Mouse (Mus musculus) hindbrain, embryonic 13.5 days (tissue): Measurements from ENCODE around the gene Rarb. TPM values are rescaled to one million over a fixed set of nuclear protein-coding genes. Genes with fewer than 3 reads are reported as not detected.

Experiments used
- ATAC-seq: fragments of 200-750 bp; cut with Nextera tagmentation; 2 replicates; pipeline ENCODE4 v1.8.0; 2017; ENCODE audit warnings: moderate TSS enrichment; ENCODE audit not compliant: low FRiP score
- H3K27ac ChIP-seq: fragments of 300-500 bp; sonication (generic); 2 replicates; pipeline ENCODE4 v1.5.1; 2015; ENCODE audit warnings: inconsistent platforms, mild to moderate bottlenecking, moderate library complexity
- H3K27me3 ChIP-seq: fragments of 300-500 bp; sonication (generic); 2 replicates; pipeline ENCODE4 v1.6.1; 2015; ENCODE audit warnings: mild to moderate bottlenecking, inconsistent platforms
- H3K36me3 ChIP-seq: fragments of 300-500 bp; sonication (generic); 2 replicates; pipeline ENCODE4 v1.6.1; 2015; ENCODE audit warnings: mild to moderate bottlenecking, inconsistent platforms
- H3K4me1 ChIP-seq: fragments of 300-500 bp; sonication (generic); replicated peaks from 2 replicates; pipeline ENCODE4 v1.6.1; 2015; ENCODE audit warnings: inconsistent platforms
- H3K4me2 ChIP-seq: fragments of 300-500 bp; sonication (generic); 2 replicates; pipeline ENCODE4 v1.6.1; 2015; ENCODE audit warnings: inconsistent platforms, mild to moderate bottlenecking, moderate library complexity
- H3K4me3 ChIP-seq: fragments of 300-500 bp; sonication (generic); 2 replicates; pipeline ENCODE4 v1.5.1; 2015; ENCODE audit warnings: mild to moderate bottlenecking, inconsistent platforms
- H3K9ac ChIP-seq: fragments of 300-500 bp; sonication (generic); 2 replicates; pipeline ENCODE4 v1.6.1; 2015; ENCODE audit warnings: mild to moderate bottlenecking, inconsistent platforms
- H3K9me3 ChIP-seq: fragments of 300-500 bp; sonication (generic); 2 replicates; pipeline ENCODE4 v1.6.1; 2016; ENCODE audit warnings: inconsistent platforms
- WGBS: fragments of 180-500 bp; shearing (Covaris S2); methylation state at CpG from one replicate; pipeline ENCODE4 v1.1.7; 2015; 5-methylcytosine and 5-hydroxymethylcytosine counted together
- polyA plus RNA-seq: library from polyadenylated mRNA; unstranded; fragments of >200 nt; fragmentation: Nextera tagmentation; extraction: Ambion mirVana; gene quantifications from 2 replicates; pipeline ENCODE4 v1.2.1, GENCODE M21; 2015

Rarb gene
- polyA plus RNA-seq, 1 experiment from 2014 or later, result 24.2 TPM

DNA sequence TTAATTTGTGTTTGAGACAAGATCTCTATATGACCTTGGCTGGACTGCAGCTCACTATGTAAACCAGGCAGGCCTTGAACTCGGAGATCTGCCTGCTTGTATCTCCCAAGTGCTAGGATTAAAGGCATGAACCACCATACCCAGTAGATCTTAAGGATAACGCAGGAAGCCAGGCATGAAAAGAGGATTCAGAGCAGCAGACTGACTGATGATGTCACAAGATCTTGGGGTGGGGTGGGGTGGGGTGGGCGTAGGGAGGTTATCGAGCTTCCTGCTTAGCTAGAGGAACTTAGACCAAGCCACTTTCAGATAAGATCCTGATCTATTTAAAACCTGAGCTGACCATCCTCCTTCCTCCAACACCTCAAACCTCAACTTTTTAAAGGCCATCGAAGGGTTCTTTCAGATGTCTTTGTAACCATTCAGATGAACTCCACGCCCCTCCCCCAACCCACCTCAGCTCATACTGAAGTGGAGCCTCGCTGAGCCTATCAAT, 249.4 kb downstream of the Rarb start:
- Histone ChIP-seq H3K4me1 (peaks cover 49% of the 10 kb centered on the region), H3K27ac (no peak overlapping the region), H3K27me3 (peaks cover 16% of the 10 kb centered on the region), H3K36me3 (no peaks in the 10 kb centered on the region), H3K4me3 (no peak overlapping the region), H3K4me2 (no peak overlapping the region), H3K9ac (no peak overlapping the region), H3K9me3 (no peaks in the 10 kb centered on the region)
- ATAC-seq, result no peak
- WGBS, result 43% methylated on average over 7 of the region's 7 CpGs

DNA sequence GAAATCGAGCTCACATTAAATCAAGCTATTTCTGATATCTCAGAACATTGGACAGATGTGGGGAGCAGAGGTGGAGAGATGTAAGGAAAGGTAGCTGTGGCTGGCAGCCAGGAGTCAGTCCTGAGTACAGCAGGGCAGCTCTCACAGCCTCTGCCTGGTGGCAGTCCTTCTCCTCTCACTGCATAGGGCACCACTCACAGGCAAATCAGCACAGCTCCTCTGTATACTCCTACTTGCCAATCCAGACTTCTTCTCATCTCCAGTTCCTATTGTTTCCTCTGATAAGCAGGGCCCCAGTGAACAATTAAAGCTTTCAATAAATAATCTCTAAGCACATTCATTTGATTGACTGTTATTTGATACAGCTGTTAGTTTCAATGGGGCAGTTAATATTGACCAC, 252.0 kb downstream of the Rarb start:
- no peaks in the 10 kb centered on the region for H3K36me3 ChIP-seq
- no peaks in the 10 kb centered on the region for H3K9me3 ChIP-seq
- ATAC-seq, result no peak
- H3K27ac ChIP-seq, result peak overlapping the region; percentile 14; the same call in 1 of the 2 replicates
- H3K4me3 ChIP-seq, result no peak overlapping the region
- 89% methylated on average over 1 of the region's 1 CpGs for WGBS
- H3K27me3 ChIP-seq, result no peaks in the 10 kb centered on the region
- H3K4me2 ChIP-seq, result no peak overlapping the region
- no peak overlapping the region for H3K9ac ChIP-seq
- peaks cover 25% of the 10 kb centered on the region for H3K4me1 ChIP-seq

DNA sequence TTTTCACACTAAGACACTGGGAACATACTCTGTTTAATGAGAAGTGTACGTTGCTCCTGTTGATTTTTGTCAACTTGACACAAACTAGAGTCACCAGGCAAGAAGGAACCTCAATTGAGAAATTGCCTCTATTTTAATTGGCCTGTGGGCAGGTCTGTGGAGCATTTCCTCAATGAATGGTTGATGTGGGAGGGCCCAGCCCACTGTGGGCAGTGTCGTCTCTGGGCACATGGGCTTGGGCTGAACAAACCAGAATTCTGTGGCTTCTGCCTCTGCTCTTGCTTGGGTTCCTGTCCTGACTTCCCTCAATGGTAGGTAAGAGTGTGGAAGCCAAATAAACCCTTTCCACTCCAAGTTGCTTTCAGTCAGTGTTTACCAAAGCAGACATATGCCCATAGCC, 255.0 kb downstream of the Rarb start:
- no peaks in the 10 kb centered on the region for H3K9me3 ChIP-seq
- H3K27me3 ChIP-seq, result no peaks in the 10 kb centered on the region
- H3K36me3 ChIP-seq, result no peaks in the 10 kb centered on the region
- H3K9ac ChIP-seq, result no peak overlapping the region
- H3K4me2 ChIP-seq, result no peak overlapping the region
- ATAC-seq, result no peak
- H3K27ac ChIP-seq, result no peak overlapping the region
- 85% methylated on average over 2 of the region's 2 CpGs for WGBS
- H3K4me3 ChIP-seq, result no peak overlapping the region
- peaks cover 16% of the 10 kb centered on the region for H3K4me1 ChIP-seq

DNA sequence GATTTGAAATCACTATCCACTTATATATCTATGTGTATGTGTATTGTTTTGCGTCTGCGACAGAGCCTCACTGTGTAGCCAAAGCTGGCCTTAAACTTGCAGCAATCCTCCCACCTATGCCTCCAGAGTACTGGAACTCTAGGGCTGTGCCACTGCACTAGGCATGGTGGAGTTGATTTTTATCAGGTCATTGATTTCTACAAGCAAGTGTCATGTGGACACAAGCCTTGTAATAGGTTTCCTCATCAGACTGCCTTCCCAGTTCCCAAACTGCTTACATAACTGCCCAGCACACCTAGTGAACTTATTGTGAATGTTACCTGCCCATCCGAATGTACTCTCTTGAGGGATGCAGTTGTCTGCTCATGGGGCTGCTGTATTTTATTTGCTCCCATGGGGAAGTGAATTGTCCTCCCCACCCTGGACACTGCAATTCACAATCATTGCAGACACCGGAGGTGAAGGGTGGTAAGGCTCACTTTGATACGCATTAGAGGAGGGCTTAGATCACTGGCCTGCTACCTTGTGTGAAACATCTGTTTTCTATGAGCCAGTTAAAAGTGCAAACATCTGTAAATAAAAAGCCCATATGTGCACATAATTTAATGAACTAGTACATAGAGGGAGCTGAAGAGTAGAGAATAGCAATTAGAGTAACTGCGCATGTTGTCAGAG, 257.3 kb downstream of the Rarb start:
- Histone ChIP-seq H3K4me1 (peaks cover 2% of the 10 kb centered on the region), H3K9ac (no peak overlapping the region), H3K4me2 (no peak overlapping the region), H3K4me3 (no peak overlapping the region), H3K27ac (no peak overlapping the region), H3K9me3 (no peaks in the 10 kb centered on the region), H3K27me3 (no peaks in the 10 kb centered on the region), H3K36me3 (no peaks in the 10 kb centered on the region)
- ATAC-seq, result no peak
- 84% methylated on average over 6 of the region's 6 CpGs for WGBS

DNA sequence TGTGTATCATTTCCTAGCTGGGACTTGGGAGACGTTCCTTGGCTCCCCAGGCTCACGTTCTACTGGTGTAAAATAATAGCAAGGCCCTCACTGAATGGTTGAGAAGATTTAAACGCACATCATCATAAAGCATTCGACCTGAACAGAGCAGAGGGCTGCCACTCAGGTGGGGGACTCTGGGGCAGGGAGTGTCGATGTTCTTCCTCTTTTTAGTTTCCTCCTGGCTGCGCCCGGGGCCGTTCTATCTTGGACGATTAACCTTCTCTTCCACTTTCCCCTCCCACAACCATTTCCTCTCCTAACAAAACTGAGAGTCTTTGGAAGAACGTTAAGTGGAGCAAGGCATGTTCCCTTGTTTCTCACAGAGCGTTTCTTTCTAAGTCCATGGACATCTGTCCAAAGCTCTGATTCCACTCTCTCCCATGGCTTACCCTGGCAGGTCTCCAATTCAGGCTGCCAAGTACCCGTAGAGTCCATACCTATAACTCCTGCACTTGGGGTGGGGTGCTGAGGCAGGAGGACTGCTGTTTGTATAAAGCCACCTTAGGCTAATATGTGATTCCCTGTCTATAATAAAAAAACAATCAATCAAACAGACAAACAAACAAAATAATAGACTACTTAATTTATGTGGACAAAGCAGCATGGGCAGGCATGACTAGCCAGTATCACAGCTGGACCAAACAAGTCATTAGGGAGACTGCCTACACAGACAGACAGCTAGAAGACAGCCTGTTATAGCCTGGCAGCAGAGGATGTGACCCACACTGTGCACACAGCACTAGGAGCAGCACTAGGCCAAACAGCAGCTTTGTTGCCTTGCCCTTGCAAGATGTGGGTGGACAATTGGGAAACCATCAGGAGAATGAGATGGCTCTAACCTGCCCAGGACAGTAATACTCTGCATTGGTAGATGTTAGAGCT, 259.4 kb downstream of the Rarb start:
- 75% methylated on average over 12 of the region's 12 CpGs for WGBS
- ATAC-seq, result no peak
- no peak overlapping the region for H3K4me2 ChIP-seq

DNA sequence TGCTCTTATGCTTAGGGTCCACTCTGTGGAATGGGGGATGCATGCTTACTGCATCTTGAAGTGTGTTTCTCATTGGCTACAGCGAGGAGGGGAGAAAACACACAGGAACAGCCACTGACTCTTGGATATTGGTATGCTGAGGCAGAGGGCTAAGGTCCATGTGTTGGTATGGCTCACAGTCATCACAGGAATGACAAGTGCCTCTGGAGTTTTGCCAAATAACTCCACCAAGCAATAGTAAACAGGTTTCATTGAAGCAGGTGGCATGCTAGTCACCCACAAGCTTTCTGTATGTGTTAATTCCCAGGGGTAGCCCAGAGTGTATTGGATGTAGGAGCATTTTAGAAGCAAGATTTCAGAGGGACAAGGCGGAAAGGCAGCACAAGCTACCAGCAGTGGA, 260.9 kb downstream of the Rarb start:
- ATAC-seq, result no peak
- H3K27ac ChIP-seq, result no peak overlapping the region
- H3K27me3 ChIP-seq, result no peaks in the 10 kb centered on the region
- H3K36me3 ChIP-seq, result no peaks in the 10 kb centered on the region
- H3K4me1 ChIP-seq, result peaks cover 15% of the 10 kb centered on the region
- WGBS, result 99% methylated on average over 2 of the region's 2 CpGs
- no peak overlapping the region for H3K9ac ChIP-seq
- no peaks in the 10 kb centered on the region for H3K9me3 ChIP-seq
- no peak overlapping the region for H3K4me3 ChIP-seq
- no peak overlapping the region for H3K4me2 ChIP-seq

More for the DNA sequence above, 259.4 kb downstream of the Rarb start:
- peaks cover 8% of the 10 kb centered on the region for H3K4me1 ChIP-seq
- H3K9ac ChIP-seq, result no peak overlapping the region
- no peaks in the 10 kb centered on the region for H3K36me3 ChIP-seq
- H3K4me3 ChIP-seq, result no peak overlapping the region
- no peak overlapping the region for H3K27ac ChIP-seq
- H3K27me3 ChIP-seq, result no peaks in the 10 kb centered on the region
- H3K9me3 ChIP-seq, result no peaks in the 10 kb centered on the region

DNA sequence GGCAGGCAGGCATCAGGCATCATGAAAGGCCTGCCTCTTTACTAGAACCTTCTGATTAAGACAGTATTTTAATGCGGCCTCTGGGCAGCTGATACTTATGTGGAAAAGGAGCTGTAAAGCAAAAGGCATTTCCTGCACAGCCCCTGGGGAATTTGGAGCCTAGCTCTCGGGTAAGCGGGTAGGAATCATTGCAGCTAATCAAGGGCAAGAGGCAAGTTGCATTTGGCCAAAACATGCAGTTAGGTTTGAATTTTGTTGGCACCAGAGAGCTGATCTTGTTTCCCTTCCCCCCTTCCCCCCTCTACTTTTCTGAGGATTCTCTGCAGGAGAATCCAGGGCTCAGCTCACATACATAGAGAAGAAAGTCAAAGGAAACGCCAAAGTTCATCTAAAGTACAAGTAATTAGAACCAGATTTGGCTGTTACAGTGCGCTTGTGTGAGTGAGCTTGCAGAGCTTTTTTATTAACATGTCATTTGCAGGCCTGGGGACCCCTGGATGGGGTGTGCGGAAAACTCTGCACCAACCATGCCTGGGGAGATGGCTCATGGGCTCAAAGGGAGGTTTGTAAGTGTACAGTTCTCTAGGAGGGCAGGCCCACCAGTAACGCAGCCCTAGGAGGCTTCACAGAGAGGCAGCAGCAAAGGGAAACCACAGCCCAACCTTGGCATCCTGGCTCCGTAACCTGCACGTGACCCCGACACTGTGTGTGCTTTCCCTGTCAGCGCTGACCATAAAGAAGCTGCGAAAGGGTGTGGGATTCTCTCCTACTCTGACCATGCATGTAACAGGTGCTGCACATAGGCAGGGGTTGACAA, 264.1 kb downstream of the Rarb start:
- WGBS, result 59% methylated on average over 12 of the region's 12 CpGs
- Histone ChIP-seq H3K36me3 (no peaks in the 10 kb centered on the region), H3K9me3 (no peaks in the 10 kb centered on the region), H3K27me3 (no peaks in the 10 kb centered on the region), H3K9ac (no peak overlapping the region), H3K4me3 (no peak overlapping the region), H3K4me2 (no peak overlapping the region), H3K4me1 (peaks cover 23% of the 10 kb centered on the region), H3K27ac (peak overlapping the region; percentile 30; the same call in 1 of the 2 replicates)
- ATAC-seq, result peak; percentile 36; the same call in 1 of the 2 replicates

DNA sequence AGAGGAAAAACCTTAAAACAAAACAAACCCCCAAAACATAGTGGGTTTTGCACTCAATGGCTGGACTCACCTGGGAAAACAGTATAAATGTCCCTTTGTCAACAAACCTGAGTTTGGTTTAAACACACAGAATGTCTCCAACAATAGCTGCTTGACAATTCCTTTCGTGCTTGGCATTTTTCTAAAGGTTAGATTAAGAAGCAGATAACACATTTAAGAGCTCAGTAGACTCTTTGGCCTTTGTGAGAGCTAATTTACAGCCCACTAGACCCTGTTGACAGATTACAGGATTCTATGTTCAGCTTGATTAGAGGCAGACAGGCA, 264.7 kb downstream of the Rarb start:
- Histone ChIP-seq H3K27ac (peak overlapping the region; percentile 52; the same call in 1 of the 2 replicates), H3K9ac (no peak overlapping the region), H3K4me2 (no peak overlapping the region), H3K4me1 (peaks cover 23% of the 10 kb centered on the region), H3K27me3 (no peaks in the 10 kb centered on the region), H3K9me3 (no peaks in the 10 kb centered on the region), H3K4me3 (no peak overlapping the region), H3K36me3 (no peaks in the 10 kb centered on the region)
- ATAC-seq, result no peak; the same call in 1 of the 2 replicates
- 50% methylated on average over 1 of the region's 1 CpGs for WGBS

DNA sequence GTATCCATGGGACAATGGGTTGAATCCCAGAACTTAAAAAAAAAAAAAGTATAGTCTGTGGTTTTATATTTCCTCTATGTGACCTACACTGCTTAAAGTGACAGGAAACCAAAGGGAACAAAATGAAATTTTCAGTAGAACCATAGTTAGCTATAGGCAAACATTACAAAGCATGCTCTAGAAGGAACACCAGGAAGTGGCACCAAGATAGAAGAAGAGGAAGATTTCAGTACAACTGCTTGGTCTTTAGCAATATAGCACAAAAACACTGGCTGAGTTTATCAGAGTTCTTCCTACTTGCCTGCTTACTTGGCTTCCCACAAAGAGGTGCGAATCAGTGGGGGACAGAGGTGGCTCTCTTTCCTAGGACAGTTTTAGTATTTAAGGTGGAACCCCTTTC, 266.7 kb downstream of the Rarb start:
- no peak for ATAC-seq
- Histone ChIP-seq H3K4me1 (peaks cover 31% of the 10 kb centered on the region), H3K27me3 (no peaks in the 10 kb centered on the region), H3K9ac (no peak overlapping the region), H3K27ac (no peak overlapping the region), H3K36me3 (no peaks in the 10 kb centered on the region), H3K4me2 (no peak overlapping the region), H3K4me3 (no peak overlapping the region), H3K9me3 (no peaks in the 10 kb centered on the region)
- WGBS, result 84% methylated on average over 1 of the region's 1 CpGs

DNA sequence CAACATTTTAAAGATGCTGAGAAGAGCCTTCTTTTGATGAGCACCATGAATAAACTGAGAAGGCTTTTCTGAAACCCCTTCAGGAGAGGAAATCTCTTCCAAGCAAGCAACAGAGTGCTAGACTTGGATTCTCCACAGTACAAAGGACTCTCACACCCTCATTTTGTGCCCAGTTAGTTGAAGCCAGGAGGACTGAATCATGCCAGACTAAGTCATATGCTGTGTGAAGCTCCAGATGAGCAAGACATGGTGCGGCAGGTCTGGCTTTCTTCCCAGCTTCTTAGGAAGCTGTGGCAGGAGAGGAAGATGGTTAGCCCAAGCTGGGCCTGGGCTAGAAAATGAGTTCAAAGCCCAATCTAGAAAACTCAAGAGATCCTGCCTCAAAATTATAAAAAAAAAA, 267.1 kb downstream of the Rarb start:
- no peaks in the 10 kb centered on the region for H3K27me3 ChIP-seq
- H3K4me3 ChIP-seq, result no peak overlapping the region
- no peaks in the 10 kb centered on the region for H3K36me3 ChIP-seq
- 90% methylated on average over 1 of the region's 1 CpGs for WGBS
- H3K4me2 ChIP-seq, result no peak overlapping the region
- H3K4me1 ChIP-seq, result peaks cover 31% of the 10 kb centered on the region
- H3K27ac ChIP-seq, result no peak overlapping the region
- no peak for ATAC-seq
- no peak overlapping the region for H3K9ac ChIP-seq
- no peaks in the 10 kb centered on the region for H3K9me3 ChIP-seq

DNA sequence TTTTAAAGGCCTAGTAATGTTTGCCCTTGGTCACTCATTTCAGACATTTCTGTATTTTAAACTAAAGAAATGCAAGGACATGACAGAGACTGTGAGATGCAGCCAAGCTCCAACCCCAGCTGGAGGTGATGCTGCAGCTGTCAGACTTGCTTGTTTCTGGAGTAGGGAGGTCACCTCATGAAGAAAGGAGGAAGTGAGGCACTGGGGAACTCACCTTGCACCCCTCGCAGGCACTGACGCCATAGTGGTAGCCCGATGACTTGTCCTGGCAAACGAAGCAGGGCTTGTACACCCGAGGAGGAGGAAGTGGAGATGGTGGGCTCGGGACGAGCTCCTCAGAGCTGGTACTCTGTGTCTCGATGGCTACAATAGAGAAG, 270.8 kb downstream of the Rarb start:
- no peak for ATAC-seq
- Histone ChIP-seq H3K9ac (no peak overlapping the region), H3K27ac (no peak overlapping the region), H3K9me3 (no peaks in the 10 kb centered on the region), H3K27me3 (no peaks in the 10 kb centered on the region), H3K36me3 (no peaks in the 10 kb centered on the region), H3K4me1 (peaks cover 16% of the 10 kb centered on the region; the same call in 1 of the 2 replicates), H3K4me2 (no peak overlapping the region), H3K4me3 (no peak overlapping the region)
- WGBS, result 94% methylated on average over 8 of the region's 8 CpGs
